Mouse (Mus musculus) adrenal gland, adult 18-20 months (tissue): ENCODE results near the gene Ucp3. TPM values are rescaled to one million over a fixed set of nuclear protein-coding genes. Genes with fewer than 3 reads are reported as not detected.

Source experiments
- DNase-seq, 2 experiments: peaks; one replicate each; pipeline ENCODE4 v3.0.0; 2021 to 2022; ENCODE audit warnings: low spot score in 2 of 2
- total RNA-seq, 2 experiments: library from RNA; stranded (reverse); gene quantifications; 1 replicate in 1 of 2; 2 replicates in 1 of 2; pipeline ENCODE4 v1.2.3; 2021

The Ucp3 gene
- total RNA-seq, 2 experiments from 2014 or later, result 19.5 to 30.1 TPM

- no peak for DNase-seq
Measured at GRCm38 (mm10) chr7:100497982-100498381, 25.2 kb downstream of the Ucp3 start.

- DNase-seq, result no peak
Measured at GRCm38 (mm10) chr7:100499465-100499864, 26.7 kb downstream of the Ucp3 start.

GRCm38 (mm10) chr7:100500276-100500977 lies 27.6 kb downstream of the Ucp3 start:
- peak in 1 of 2 experiments; percentile 48 for DNase-seq

- no peak for DNase-seq
Measured at GRCm38 (mm10) chr7:100501027-100501843, 28.4 kb downstream of the Ucp3 start.

- DNase-seq, result no peak
Measured at GRCm38 (mm10) chr7:100501844-100502373, 29.1 kb downstream of the Ucp3 start.

- no peak for DNase-seq
Measured at GRCm38 (mm10) chr7:100502374-100502922, 29.7 kb downstream of the Ucp3 start.

GRCm38 (mm10) chr7:100503076-100503475 lies 30.3 kb downstream of the Ucp3 start:
- DNase-seq, result no peak

- DNase-seq, result no peak
Measured at GRCm38 (mm10) chr7:100504740-100505487, 32.1 kb downstream of the Ucp3 start.

- no peak for DNase-seq
Measured at GRCm38 (mm10) chr7:100506494-100506893, 33.7 kb downstream of the Ucp3 start.

- no peak for DNase-seq
Measured at GRCm38 (mm10) chr7:100508670-100509069, 35.9 kb downstream of the Ucp3 start.

GRCm38 (mm10) chr7:100511602-100512001 lies 38.8 kb downstream of the Ucp3 start:
- no peak for DNase-seq

- DNase-seq, result no peak
Measured at GRCm38 (mm10) chr7:100514573-100514972, 41.8 kb downstream of the Ucp3 start, which contains the start of gene Dnajb13. Gene Dnajb13 (minus strand): TSS chr7:100514960.

- DNase-seq, result no peak
Measured at GRCm38 (mm10) chr7:100520204-100520603, 47.4 kb downstream of the Ucp3 start.

- DNase-seq, result peak; percentile 88 to 91
Measured at GRCm38 (mm10) chr7:100520663-100521285, 48.0 kb downstream of the Ucp3 start.

GRCm38 (mm10) chr7:100522222-100522621 lies 49.4 kb downstream of the Ucp3 start:
- DNase-seq, result no peak

GRCm38 (mm10) chr7:100524669-100525068 lies 51.9 kb downstream of the Ucp3 start:
- DNase-seq, result no peak

- no peak for DNase-seq
Measured at GRCm38 (mm10) chr7:100530766-100531165, 58.0 kb downstream of the Ucp3 start.

GRCm38 (mm10) chr7:100533503-100533902 lies 60.7 kb downstream of the Ucp3 start:
- no peak for DNase-seq

- no peak for DNase-seq
Measured at GRCm38 (mm10) chr7:100534216-100534615, 61.4 kb downstream of the Ucp3 start.

- no peak for DNase-seq
Measured at GRCm38 (mm10) chr7:100535831-100536230, 63.0 kb downstream of the Ucp3 start.
